Mouse (Mus musculus) hindbrain, embryonic 10.5 days (tissue): Measurements from ENCODE around the gene Zfp987. TPM values are rescaled to one million over a fixed set of nuclear protein-coding genes. Genes with fewer than 3 reads are reported as not detected.
"Not testable (repeated sequence)": the region's sequence is repeated elsewhere in the genome, so short reads cannot be mapped to it uniquely, and the experiment has no call there.

Experiments
- DNase-seq: peaks from one replicate; pipeline ENCODE4 v3.0.0-alpha.2; 2017; ENCODE audit warnings: low spot score
- H3K27ac ChIP-seq: fragments of 300-500 bp; sonication (generic); 2 replicates; pipeline ENCODE4 v1.5.1; 2016; ENCODE audit warnings: mild to moderate bottlenecking, moderate library complexity
- H3K27me3 ChIP-seq: fragments of 300-500 bp; sonication (generic); 2 replicates; pipeline ENCODE4 v1.6.1; 2016; ENCODE audit warnings: mild to moderate bottlenecking; ENCODE audit not compliant: poor library complexity, insufficient read depth, severe bottlenecking
- H3K36me3 ChIP-seq: fragments of 300-500 bp; sonication (generic); 2 replicates; pipeline ENCODE4 v1.6.1; 2016; ENCODE audit warnings: mild to moderate bottlenecking, moderate library complexity
- H3K4me1 ChIP-seq: fragments of 300-500 bp; sonication (generic); replicated peaks from 2 replicates; pipeline ENCODE4 v1.6.1; 2016; ENCODE audit warnings: mild to moderate bottlenecking
- H3K4me3 ChIP-seq: fragments of 300-500 bp; sonication (generic); 2 replicates; pipeline ENCODE4 v1.5.1; 2016; ENCODE audit warnings: mild to moderate bottlenecking, moderate library complexity
- H3K9me3 ChIP-seq: fragments of 300-500 bp; sonication (generic); 2 replicates; pipeline ENCODE4 v1.6.1; 2016; ENCODE audit warnings: mild to moderate bottlenecking, moderate library complexity
- WGBS: fragments of 180-500 bp; shearing (Covaris S2); methylation state at CpG from one replicate; pipeline ENCODE4 v1.1.7; 2016; 5-methylcytosine and 5-hydroxymethylcytosine counted together
- polyA plus RNA-seq: library from polyadenylated mRNA; unstranded; fragments of >200 nt; fragmentation: Nextera tagmentation; extraction: Ambion mirVana; gene quantifications from 2 replicates; pipeline ENCODE4 v1.2.1, GENCODE M21; 2016

The Zfp987 gene
- polyA plus RNA-seq = not detected in 2 replicates

DNA sequence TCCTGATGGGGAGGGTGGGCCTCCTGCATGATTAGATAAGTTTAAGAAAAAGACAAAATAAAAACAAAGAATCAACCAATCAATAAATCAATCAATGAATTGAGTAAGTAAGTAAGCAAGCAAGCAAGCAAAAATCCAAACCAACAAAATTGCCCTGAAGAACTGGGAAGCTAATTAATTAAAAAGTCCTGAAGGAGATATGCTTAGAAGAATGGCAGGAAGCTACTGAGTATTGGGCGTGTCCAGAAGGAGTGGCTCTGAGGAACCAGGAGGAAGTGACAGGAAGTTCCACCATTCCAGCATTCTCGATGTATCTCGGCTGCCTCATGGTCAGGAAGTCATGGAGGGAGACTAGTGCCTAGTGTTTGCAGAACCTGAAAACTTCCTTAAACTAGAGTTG, at the start of gene Zfp987:
Gene Zfp987 (plus strand): TSS at position 301 of the 400 bp plus-strand sequence.
- not testable (repeated sequence) for DNase-seq, H3K27ac ChIP-seq
- 93% methylated on average over 3 of the region's 3 CpGs for WGBS

DNA sequence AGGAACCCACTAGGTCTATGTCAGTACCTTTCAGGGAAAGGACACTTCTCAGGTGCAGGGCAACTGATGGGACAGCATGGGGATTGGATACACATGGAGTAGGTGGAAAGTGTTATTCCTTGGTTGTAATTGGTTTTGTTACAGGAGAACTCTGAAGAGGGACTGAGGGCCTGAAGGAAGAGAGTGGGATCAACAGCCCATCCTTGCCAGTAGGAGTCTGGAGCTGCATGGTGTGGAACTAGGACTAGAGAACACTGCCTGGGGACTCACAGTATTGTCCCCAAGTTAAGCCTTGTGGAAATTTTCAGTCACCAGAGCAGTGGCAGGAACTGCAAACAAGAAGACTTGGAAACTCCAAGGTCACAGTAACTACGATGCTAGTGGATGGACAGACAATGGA, 44.6 kb upstream of the Zfp987 start:
- DNase-seq, H3K36me3 ChIP-seq, H3K27me3 ChIP-seq, H3K27ac ChIP-seq, H3K4me3 ChIP-seq, H3K4me1 ChIP-seq: not testable (repeated sequence)
- WGBS = 94% methylated on average over 1 of the region's 1 CpGs
- peaks cover 68% of the 10 kb centered on the region for H3K9me3 ChIP-seq

More for the DNA sequence above, at the start of gene Zfp987:
- H3K4me1 ChIP-seq, H3K27me3 ChIP-seq, H3K4me3 ChIP-seq, H3K36me3 ChIP-seq, H3K9me3 ChIP-seq: not testable (repeated sequence)

DNA sequence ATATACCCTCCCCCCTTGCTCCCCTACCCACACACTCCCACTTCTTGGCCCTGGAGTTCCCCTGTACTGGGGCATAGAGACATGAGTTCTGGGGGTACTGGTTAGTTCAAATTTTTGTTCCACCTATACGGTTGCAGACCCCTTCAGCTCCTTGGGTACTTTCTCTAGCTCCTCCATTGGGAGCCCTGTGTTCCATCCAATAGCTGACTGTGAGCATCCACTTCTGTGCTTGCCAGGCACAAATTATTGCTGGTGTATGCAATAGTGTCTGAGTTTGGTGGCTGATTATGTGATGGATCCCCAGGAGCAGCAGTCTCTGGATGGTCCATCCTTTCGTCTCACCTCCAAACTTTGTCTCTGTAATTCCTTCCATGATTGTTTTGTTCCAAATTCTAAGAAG, 43.7 kb upstream of the Zfp987 start:
- H3K27me3 ChIP-seq, H3K4me3 ChIP-seq, H3K4me1 ChIP-seq, H3K36me3 ChIP-seq, H3K27ac ChIP-seq, DNase-seq: not testable (repeated sequence)
- peaks cover 72% of the 10 kb centered on the region for H3K9me3 ChIP-seq
- 90% methylated on average over 2 of the region's 2 CpGs for WGBS

DNA sequence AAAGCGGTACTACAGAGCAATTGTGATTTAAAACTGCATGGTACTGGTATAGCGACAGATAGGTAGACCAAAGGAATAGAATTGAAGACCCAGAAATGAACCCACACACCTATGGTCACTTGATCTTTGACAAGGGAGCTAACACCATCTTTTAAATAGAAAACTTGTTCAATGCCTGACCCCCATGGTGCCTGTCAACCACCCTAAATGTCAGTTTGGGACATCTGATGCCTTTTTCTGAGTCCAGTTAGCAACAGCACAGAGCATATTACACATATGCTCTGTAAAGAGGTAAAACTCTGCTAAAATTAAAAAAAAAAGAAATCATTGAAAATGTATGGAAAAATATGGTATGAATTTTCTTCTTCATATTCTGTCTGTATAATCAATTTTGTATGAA, 41.8 kb upstream of the Zfp987 start:
- no peaks in the 10 kb centered on the region for H3K4me1 ChIP-seq
- no peaks in the 10 kb centered on the region for H3K27me3 ChIP-seq
- H3K9me3 ChIP-seq = peaks cover 84% of the 10 kb centered on the region
- 74% methylated on average over 2 of the region's 2 CpGs for WGBS
- DNase-seq = no peak
- H3K27ac ChIP-seq = no peak overlapping the region
- no peaks in the 10 kb centered on the region for H3K36me3 ChIP-seq
- no peak overlapping the region for H3K4me3 ChIP-seq

DNA sequence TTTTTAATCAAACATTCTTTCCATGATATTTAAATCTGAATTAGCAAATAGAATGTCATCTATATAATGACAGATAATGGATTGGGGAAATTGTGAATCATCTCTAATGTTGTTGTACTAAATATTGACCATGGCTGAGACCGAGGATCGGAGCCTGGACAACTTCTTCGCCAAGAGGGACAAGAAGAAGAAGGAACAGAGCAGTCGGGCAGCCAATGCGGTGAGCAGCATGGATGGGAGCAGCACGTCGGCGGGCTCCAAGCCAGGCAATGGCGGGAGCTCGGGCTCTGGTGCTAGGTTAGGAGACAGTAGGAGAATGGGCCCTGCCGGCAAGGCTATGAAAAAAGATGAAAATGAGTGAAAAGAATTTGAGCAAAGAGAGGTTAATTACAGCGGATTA, 38.5 kb upstream of the Zfp987 start:
- not testable (repeated sequence) for H3K36me3 ChIP-seq, H3K27ac ChIP-seq, H3K4me3 ChIP-seq, H3K4me1 ChIP-seq, DNase-seq, H3K27me3 ChIP-seq
- WGBS = 93% methylated on average over 12 of the region's 12 CpGs
- H3K9me3 ChIP-seq = peaks cover 86% of the 10 kb centered on the region

DNA sequence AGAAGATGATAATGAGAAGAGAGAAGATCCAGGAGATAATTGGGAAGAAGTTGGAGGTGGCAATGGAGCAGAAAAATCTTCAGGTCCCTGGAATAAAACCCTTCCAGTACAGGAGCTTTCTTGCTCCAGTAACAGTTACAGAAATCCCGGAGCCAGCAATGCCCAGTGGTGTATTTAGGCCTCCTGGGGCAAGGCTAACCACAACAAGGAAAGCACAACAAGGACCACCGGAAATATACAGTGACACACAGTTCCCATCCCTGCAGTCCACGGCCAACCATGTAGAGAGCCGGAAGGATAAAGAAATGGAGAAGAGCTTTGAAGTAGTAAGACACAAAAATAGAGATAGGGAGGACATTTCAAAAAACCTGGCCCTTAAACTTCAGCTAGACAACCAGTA, 38.0 kb upstream of the Zfp987 start:
- DNase-seq, H3K27me3 ChIP-seq, H3K36me3 ChIP-seq, H3K4me3 ChIP-seq, H3K4me1 ChIP-seq, H3K27ac ChIP-seq: not testable (repeated sequence)
- peaks cover 86% of the 10 kb centered on the region for H3K9me3 ChIP-seq
- WGBS = 91% methylated on average over 4 of the region's 4 CpGs

DNA sequence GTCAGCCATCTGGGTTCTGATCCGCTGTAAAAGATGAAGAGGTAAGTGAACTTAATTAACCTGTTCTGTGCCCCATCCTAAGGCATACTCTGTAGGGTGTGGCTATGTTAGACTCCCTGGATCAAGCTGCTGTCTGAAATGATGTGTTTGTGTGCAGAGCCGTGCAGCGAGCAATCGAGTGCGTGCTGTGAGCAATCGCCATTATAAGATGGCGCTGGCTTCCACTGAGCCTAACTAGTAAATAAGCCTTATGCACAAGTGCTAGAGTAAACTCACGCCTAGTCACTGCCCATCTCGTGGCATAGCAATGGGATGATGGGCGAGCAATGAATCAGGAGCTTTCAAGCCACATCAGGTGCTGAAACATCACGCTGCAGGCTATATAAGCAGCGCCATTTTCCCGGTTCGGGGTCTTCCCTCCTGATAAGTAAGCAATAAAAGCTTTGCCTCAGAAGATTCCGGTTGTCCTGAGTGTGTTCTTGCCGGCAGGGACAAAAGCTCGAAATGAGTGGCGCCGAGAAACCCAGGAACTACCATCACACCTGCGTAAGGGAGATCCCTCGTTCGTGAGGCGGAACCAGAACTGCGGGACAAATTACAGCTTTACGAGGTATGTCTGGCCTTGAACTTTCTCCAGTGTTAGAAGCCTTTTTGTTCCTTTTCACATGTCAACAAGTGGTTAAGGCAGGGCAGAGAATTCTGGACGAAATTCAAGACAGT, 37.0 kb upstream of the Zfp987 start:
- DNase-seq, H3K27ac ChIP-seq, H3K4me3 ChIP-seq, H3K4me1 ChIP-seq, H3K27me3 ChIP-seq, H3K36me3 ChIP-seq: not testable (repeated sequence)
- H3K9me3 ChIP-seq = peaks cover 83% of the 10 kb centered on the region
- 94% methylated on average over 25 of the region's 26 CpGs for WGBS

DNA sequence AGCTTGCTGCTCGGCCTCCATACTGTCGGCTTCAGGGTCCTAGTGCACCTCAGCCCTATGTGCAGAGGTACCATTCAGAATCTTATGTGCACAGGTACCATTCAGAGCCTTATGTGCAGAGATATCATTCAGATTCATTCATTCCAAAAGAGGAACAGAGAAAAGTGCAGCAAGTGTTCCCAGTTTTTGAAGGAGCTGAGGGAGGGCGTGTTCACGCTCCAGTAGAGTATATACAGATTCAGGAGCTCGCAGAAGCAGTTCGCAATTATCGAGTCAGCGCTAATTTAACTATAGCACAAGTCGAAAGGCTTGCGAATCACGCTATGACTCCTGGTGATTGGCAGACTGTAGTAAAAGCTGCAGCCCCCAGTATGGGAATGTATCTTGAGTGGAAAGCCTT, 36.0 kb upstream of the Zfp987 start:
- not testable (repeated sequence) for H3K36me3 ChIP-seq, H3K27me3 ChIP-seq, H3K27ac ChIP-seq, H3K4me3 ChIP-seq, DNase-seq, H3K4me1 ChIP-seq
- peaks cover 75% of the 10 kb centered on the region for H3K9me3 ChIP-seq
- WGBS = 93% methylated on average over 11 of the region's 11 CpGs

DNA sequence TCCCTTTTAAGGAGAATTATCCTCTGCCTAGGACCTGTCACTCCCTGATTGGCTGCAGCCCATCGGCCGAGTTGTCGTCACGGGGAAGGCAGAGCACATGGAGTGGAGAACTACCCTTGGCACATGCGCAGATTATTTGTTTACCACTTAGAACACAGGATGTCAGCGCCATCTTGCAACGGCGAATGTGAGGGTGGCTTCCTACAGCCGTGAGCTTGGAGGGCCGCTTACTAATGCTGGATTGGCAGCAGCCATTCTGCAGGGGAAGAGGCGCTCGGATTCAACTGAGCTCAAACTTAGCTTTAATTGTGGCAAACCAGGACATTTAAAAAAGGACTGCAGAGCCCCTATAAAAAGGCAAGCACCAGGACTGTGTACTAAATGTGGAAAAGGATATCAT, 35.1 kb upstream of the Zfp987 start:
- peaks cover 71% of the 10 kb centered on the region for H3K9me3 ChIP-seq
- WGBS = 95% methylated on average over 12 of the region's 12 CpGs
- H3K36me3 ChIP-seq, H3K4me1 ChIP-seq, H3K4me3 ChIP-seq, H3K27ac ChIP-seq, DNase-seq, H3K27me3 ChIP-seq: not testable (repeated sequence)

DNA sequence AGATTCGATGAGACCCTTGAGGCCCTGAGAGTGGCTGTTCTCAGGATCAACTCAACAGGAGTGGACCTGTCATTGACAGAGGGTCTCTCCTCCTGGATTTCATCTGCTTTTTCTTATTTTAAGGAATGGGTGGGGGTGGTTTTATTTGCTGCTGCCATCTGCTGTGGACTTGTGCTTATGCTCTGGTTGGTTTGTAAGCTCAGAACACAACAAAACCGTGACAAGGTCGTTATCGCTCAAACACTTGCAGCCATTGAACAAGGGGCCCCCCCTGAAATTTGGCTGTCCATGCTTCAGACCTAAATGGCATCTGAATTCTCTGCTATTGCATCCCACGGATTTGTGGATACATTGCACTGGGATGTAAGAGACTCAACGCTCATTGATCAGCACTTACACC, 34.1 kb upstream of the Zfp987 start:
- 78% methylated on average over 6 of the region's 6 CpGs for WGBS

DNA sequence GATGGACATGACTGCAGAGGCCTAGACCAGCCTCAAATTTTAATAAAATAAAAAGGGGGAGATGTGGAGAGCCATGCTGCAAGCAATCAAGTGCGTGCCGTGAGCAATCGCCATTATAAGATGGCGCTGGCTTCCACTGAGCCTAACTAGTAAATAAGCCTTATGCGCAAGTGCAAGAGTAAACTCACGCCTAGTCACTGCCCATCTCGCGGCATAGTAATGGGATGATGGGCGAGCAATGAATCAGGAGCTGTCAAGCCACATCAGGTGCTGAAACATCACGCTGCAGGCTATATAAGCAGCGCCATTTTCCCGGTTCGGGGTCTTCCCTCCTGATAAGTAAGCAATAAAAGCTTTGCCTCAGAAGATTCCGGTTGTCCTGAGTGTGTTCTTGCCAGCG, 33.5 kb upstream of the Zfp987 start:
- WGBS = 88% methylated on average over 15 of the region's 15 CpGs
- not testable (repeated sequence) for H3K36me3 ChIP-seq, H3K4me1 ChIP-seq, H3K4me3 ChIP-seq, H3K27ac ChIP-seq, DNase-seq, H3K27me3 ChIP-seq
- peaks cover 71% of the 10 kb centered on the region for H3K9me3 ChIP-seq

More for the DNA sequence above, 34.1 kb upstream of the Zfp987 start:
- H3K27ac ChIP-seq, DNase-seq, H3K36me3 ChIP-seq, H3K4me3 ChIP-seq, H3K27me3 ChIP-seq, H3K4me1 ChIP-seq: not testable (repeated sequence)
- H3K9me3 ChIP-seq = peaks cover 72% of the 10 kb centered on the region

DNA sequence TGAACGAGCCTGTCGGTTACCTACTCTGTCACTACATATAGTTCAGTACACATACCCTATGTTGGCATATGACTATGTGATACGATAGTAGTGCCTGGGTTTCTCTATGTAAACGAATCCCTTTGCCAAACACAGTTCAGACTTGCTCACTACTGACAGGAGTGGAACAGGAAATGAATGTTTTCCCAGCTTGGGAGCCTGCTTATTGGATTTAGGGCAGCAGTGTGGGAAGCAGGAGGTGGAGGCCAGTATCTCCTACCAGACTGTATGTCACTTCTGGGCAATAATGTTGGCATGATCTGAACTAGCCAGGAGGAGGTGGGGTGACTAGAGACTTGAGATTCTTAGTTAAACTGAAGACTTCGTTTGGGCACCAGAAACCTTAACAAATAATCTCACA, 32.3 kb upstream of the Zfp987 start:
- not testable (repeated sequence) for H3K4me3 ChIP-seq, DNase-seq, H3K27ac ChIP-seq, H3K4me1 ChIP-seq, H3K27me3 ChIP-seq, H3K36me3 ChIP-seq
- peaks cover 61% of the 10 kb centered on the region for H3K9me3 ChIP-seq
- WGBS = 78% methylated on average over 5 of the region's 5 CpGs

DNA sequence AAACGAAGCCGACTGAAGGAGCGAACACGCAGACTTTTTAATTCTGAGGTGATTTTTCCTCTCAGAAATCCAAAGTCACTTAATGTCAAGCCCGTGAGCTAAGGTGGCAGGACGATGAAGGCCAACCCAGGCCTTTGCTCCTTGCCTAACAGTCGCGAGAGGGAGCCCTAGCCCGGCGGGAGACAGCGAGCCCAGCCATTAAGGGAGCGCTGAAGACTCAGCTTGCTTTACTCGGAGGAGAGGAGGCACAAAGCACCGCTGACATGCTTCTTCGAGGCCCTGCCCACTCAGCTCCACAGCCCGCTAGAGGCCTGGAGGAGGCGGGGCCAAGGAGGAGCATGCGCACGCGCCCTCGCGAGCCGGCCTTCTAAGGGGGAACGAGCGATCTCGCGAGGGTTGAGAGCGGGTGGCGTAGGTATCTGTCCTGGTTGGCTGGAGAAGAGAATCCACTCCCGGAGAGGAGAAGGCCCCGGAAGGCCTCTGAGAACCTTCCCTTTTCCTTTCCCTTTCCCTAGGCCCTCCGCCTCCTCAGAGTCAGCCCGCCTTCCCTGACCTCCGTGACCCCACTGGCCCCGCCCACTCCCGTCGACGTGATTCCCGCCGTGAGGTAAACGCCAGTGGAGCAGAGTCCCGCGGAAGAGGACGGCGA, 30.0 kb upstream of the Zfp987 start:
- peak; percentile 14 for DNase-seq

More for the DNA sequence above, 30.0 kb upstream of the Zfp987 start:
- H3K36me3 ChIP-seq, H3K27ac ChIP-seq, H3K27me3 ChIP-seq, H3K4me1 ChIP-seq: not testable (repeated sequence)
- H3K9me3 ChIP-seq = peaks cover 42% of the 10 kb centered on the region
- 35% methylated on average over 45 of the region's 45 CpGs for WGBS
- H3K4me3 ChIP-seq = peak overlapping the region; percentile 45
